Mouse (Mus musculus): Measurements from ENCODE around the gene Tnni2. TPM values are rescaled to one million over a fixed set of nuclear protein-coding genes. Genes with fewer than 3 reads are reported as not detected.

The Tnni2 gene
- total RNA-seq, 4 experiments from 2014 or later: 0.43 to 1.1 (median 0.85) TPM

DNA sequence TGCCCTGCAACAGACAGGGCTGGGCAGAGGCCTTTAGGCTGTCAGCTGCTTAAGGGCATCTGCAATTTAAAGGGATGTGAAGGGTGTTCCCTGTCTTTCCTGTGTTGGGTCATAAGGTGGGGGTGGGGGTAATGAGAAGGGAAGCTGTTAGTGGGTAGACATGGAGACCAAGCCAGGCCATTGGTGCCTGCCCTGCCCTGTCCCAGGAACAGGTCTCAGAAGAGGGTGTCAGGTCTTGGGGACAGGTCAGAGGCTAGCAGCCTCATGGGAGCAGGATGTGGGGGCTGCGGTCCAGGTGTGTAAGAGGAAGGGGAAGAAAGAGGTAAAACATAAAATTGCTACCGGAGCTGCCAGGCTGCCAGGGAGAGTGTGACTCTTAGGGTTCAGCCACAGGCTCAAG, 19.8 kb downstream of the Tnni2 start:
- DNase-seq: no peak

DNA sequence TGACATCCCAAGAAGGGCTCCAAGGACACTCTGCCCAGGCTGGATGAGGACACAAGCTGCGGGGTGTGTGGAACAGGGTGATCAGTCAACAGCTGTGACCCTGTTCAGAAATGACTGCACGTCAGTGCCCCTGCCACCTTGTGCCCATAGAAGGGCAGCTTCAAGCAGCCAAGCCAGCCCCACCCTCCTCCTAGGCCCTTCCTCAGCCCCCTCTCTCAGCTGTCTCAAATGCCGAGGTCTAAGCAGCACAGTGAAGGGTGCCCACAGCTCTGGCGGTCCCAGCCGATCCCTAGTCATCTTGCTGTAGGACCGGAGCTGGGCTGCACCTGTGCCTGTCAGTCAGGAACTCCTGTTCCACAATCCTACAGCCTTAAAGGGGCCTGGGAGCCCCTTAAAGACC, 20.6 kb downstream of the Tnni2 start:
- no peak for DNase-seq

DNA sequence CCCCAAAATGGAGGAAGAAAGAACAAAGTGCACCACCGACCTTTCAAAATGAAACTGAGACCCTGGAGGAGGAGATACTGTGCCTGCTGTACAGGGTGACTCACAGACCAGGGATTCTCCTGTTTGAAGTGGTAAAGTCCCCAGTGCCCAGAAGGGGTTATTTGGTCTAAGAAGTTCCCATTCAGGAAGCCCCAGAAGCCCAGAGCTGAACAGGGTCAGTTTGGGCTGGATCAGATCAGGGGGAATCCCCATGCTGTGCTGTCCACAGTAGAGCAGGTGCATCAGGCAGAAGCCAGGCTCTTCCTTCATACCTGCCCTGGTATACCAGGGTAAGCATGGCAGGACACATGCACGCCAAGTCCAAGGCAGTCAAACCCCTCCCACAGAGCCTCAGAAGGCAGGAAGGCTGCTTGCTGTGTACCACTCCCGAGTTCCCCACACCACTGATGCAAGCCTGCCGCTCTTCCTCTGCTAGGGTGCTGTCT, 21.0 kb downstream of the Tnni2 start:
- DNase-seq: no peak

DNA sequence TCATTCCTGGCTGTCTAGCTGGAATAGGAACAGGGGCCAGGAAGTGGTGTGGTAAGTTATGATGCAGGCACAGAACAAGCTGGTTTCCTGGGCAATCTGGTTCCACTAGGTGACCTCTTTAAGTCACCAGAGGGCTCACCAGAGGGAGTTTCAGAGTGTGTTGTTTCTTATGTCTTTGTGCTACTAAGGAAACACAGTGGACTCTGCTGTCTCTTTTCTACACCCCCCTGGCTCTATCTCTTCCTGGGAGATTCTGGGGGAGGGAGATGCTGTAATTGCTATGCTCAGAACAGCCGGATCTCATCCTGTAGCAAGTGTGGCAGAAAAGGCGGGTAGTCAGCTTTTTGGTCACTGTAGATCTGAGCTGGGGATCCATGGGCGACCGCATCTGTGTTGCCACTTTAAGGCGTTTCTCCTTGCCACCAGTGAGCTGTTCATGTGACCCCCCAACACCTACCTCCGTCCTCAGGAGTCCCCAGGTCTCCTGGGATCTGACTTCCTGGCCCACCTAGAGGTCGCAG, 28.6 kb downstream of the Tnni2 start:
- DNase-seq: no peak

DNA sequence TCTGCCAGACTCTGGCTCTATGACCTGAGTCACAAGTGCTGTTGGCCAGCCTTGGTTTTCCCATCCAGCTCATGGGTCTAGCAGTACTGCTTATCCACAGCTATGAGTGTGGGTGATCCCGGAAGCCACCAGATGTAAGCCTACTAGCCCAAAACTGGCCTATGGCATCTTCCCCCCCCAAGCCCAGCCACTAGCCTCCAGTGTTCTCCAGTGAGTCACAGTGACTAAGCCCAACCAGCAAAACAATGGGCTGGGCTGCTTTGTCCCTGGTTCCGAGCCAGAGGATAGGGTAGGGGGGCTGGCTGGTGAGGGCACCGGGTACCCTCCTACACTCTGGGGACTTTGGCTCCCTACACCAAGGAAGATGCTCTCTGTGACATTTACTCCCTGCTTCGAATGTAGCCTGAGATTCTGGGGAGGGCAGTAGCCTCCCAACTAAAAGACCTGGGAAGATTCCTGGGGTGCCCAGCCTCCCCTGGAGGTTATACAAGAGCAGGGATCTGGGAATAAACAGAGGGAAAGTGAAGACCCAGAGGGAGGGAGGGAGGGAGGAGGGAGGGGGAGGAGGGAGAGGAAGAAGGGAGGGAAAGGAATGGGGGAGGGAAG, 29.3 kb downstream of the Tnni2 start:
- DNase-seq: no peak

DNA sequence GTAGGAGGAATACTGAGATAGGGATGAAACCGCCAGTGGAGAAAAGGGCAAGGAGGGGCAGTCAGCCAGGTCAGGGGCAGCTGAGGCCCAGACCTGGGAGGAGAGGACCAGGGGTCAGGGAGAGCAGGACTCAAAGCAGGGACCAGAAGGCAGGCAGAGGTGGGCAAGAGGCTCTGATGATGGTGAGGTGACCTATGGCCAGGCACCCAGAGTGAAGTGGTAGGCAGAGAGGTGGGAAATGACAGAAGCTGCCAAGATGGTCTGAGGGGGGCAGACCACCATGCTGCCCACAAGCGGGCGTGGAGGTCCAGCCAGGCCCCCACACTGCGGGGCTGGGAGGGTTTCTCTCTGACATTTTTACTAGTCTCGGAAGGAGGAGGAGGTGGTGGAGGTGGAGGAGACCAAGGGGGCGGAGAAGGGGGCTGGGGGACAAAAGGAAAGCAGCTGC, 29.8 kb downstream of the Tnni2 start:
- DNase-seq: no peak

DNA sequence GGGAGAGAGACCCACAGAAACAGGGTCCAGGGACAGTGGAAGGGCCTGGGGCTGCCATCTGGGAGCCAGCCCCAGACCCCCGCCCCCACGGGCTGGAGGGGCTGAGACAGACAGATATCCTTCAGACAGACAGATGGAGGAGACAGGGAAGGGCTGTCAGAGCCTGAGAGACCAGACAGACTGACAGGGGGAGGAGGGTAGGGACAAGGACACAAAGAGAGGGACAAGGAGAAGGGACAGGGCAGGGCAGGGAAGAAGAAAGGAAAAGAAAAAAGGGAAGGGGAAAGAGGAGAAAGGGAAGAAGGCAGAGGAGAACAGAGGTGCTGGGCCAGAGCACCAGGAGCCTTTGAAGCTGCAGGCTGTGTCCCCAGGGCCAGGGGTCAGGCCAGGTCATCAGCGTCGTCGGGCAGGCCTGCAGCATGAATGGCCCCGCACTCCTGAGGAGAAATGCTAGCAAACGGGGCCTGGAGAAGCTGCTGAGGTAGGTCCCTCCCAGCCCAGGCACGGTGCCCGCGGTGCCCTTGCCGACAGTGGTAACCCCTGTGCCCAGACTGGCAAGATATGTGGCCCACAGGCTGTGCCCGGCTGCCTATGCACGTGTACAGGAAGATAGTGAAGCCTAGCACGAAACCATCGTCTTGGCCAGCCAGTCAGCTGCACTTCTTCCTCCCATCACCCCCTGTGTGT, 30.4 kb downstream of the Tnni2 start:
- no peak for DNase-seq

DNA sequence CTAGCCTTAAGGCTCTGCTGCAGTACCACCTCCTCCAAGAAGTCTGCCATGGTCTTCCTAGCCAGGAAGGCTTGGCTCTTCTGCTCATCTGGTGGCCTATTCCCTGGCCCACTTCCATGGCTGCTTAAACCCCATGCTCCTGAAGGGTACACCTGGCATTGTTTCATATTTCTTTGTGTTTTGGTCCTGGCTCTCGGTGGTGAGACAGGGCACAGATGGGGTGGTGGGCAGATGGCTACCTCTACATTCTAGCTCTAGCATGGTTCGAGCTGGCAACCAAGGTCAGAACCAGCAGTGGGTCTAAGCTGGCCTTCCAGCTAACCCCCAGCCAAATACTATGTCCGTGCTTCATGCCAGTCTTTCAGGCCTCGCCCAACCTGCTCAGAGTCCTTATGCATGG, 31.3 kb downstream of the Tnni2 start:
- no peak for DNase-seq

DNA sequence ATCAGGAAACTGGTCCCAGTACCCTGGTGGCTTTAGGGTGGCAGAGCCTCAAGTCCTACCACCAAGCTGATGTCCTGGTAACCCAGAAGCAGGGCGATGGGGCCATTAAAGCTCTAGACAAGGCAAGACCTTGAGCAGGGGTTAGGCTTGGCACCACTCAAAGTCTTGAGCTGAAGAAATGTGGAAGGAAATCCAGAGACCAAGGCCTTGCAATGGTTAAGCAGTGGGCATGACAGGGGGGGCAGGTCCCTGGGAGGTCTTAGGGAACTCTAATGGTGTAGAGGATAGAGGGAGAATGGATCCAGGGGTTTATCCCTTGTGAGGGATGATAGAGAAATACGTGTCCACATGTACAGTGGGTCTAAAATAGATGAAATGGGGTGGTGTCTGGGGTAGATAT, 31.9 kb downstream of the Tnni2 start:
- DNase-seq: no peak

DNA sequence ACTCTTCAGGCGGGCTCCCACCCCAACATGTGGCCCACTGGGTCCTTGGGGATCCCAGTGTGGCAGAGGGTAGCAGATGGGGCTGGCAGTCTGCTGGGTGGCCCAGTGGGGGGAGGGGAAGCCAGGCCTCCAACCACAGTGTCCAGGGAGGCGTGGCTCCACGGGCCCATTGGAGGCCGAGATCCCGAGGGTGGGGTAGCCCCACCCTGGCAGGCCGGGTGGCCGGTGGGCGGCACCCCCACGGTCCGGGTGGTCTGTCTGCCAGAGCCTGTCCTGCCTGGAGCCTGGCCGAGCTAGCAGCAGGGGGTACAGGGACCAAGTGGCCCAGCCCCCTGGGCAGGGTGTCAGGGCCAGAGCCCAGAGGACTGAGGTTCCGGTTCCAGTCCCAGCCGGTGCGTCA, 33.2 kb downstream of the Tnni2 start:
- no peak for DNase-seq

DNA sequence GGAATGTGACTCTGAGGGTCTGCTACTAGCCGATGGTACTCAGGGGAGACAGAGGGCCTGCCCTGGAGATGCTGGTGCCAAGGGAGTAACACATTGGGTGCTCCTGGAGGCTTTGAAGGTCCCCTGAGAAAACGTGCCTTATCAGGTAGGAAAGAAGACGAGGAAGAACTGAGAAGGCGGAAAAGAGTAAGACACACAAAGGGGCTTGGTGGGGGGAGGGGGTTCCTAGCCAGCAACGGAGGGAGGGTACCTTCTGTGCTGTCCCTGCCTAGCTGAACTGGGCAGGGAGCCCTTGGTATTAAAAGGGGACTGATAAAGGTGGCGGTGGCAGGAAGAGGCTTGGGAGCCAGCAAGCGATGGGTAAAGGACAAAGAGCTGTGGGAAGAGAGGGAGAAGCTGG, 34.0 kb downstream of the Tnni2 start:
- no peak for DNase-seq

DNA sequence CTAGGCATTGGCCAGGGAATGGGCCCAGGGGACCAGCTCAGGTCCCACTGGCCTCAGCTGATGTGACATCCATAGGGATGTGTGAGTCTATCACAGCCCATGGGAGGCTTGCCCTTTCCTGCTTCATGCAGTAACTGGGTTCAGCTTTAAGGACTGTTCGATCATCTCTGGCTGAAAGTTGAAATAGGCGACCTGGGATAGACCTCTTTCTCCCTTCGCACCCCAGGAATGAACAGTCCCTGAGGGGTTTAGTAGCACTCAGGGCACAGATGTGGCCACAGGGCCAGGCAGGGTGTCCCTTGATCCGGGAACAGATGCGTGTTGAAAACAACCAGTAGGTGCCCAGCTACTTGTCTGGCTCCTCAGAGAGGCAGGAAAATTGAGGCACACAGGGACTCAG, 34.7 kb downstream of the Tnni2 start:
- no peak for DNase-seq

DNA sequence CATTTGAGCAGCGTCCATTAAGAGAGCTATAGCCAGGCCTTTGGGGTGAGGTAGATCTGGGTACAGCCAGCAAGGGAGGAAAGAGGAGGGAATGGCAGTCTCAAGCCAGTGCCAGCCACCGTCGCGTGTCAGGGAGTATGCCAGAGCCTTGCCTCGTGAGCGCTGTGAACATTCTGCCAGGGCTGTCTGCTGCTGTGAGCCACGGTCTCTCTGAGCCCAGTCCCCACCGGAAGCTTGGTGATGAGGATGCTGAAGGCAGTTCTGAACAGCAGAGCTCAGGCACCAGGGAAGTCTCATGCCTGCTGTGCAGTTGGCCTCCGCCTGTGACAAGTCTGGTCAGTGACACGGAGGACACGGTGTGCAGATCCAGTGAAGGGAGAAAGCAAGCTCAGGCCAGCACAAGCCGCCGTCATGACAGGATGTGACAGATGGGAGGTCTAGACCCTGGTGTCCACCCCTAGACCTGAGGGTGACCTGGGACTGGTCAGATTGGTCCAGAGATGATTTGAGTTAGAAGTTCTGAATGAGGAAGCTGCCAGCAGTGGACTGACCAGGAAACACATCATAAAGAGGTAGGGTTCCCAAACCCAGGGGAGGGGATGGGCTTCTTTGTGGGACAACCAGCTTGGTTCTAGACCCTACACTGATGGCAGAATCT, 35.3 kb downstream of the Tnni2 start:
- no peak for DNase-seq

DNA sequence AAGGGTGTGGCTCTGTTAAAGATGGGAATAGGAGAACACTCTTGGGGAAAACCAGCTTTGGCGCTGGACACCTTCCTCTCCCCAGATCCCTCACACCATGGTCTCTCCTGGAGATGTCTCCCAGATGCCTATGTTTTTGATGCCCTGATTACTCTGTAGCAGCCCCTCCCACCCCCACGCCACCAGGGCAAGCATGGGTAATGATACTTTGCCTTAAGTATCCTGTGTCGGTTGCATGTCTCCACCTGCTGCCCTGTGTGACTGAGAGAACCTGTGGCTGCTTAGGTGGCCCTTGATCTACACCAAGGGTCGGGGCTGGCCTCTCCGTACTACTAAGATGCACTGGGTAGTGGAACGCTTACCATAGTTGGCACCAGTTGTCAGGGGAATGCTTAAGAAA, 36.4 kb downstream of the Tnni2 start:
- no peak for DNase-seq

DNA sequence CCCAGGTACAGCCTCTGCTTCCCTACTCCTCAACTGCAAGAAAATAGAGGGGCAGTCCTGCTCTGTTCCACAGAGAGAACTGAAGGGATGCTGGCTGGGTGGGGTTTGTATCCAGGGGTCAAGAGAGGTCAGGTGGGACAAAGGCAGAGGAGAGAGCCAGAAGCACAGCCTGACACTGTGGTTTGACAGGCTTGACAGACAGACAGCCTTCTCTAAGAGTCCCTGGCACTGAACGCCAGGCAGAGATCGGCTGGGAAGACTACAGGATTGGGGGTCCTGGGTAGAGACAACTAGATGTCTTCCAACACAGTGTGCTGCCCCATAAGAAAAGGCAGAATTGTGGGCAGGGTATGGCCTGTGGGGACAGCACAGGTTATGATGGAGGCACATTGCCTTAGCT, 37.0 kb downstream of the Tnni2 start:
- DNase-seq: no peak

DNA sequence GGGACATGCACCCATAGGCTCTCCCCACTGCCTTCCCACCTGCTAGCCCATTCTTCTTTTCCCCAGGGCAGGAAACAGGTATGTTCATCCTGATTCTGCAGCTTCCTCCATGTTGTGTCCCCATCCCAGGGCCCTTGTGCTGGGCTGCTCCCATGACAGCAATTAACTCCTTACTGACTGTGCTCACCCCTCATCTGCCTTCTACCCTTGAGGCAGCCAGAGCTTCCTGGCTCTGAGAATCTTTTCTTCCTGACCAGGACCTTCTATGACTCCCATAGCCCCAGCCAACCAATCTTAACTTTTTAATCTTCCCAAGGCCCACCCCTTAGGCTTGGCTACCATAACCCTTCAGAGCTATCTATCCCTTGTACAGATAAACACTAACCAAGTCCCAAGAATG, 37.7 kb downstream of the Tnni2 start:
- DNase-seq: no peak

DNA sequence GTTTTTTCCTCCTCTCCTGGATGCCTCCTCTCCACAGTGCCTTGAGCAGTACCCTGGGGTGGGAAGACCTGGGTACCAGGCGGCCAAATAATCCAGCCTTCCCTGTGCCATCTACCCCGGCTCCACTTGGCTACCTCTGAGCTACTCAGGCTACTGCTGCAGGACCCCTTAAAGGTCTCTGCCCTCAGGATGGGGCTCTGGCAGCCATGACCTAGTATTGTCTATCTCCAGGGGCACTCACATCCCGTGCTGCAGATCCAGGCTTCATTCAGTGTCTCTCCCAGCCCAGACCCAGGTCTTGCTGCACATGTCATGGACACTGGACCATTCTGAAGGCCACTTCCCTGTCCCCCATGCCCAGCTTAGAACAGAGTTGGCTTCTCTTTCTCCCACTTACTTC, 38.3 kb downstream of the Tnni2 start:
- DNase-seq: no peak

DNA sequence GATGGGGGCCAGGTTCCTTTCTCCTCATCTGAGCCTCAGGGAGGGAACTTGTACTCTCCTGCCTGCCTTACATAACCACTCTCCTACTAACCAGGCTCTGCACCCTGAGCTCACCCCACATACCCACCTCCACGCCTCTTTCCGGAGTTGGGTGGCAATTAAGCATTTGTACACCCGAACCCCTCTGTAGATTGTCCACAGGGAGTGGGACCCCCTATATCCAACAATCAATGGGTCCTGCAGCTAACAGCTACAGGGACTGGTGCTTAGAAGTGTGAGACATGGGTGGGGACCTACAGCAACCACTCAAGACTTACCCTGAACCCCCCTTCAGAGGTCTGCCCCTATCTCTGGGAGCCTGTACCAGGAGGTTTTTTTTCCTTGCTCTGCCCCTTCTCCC, 39.1 kb downstream of the Tnni2 start:
- no peak for DNase-seq

DNA sequence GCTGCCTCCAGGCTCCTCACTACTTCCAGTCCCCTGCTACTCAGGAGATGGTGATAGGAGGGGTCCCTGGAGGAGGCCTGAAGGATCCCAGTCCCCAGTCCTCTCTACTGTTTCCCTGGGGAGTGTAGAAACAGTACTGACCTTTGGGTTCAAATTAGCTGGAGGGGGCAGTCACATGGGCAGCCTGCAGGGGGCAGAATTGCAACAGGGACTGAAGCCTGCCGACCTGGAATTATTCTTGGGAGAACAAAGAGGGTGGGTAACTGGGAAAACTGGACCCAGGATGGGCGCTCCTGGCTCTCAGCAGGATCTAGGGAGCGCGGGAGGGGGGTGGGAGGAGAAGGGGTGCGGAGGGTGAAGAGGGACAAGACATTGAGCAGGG, 39.6 kb downstream of the Tnni2 start:
- no peak for DNase-seq

DNA sequence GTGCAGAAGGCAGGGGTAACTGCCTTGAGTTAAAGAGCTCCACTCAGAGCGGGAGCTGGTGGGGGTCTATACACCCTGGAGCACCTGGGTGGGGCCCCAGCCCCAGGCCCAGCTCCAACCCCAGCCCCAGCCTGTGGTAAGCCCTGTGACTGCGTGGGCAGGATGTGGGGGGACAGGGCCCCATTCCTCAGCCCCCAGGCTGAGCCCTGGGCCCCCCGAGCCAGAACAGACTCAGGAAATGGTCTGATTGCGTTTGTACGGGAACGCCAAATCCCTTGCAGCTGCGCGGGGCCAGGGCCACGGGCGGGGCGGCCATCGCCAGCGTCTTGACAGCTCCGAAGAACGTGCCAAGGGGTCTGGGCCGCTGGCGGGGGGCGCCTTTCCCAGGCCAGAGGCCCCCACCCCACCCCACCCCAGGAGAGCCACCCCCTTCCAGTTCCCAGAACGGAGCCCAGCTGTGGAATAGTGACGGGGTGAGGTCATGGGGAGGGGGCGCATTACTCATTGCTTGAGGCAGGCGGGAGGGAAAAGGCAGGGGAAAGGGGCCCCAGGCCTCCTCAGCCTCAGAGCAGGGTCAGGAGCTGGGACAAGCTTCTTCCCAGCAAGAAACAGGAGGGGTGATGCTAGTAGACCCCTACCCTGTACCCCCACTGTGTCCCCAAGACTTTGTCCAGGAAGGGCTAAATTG, 40.1 kb downstream of the Tnni2 start:
- no peak for DNase-seq

DNA sequence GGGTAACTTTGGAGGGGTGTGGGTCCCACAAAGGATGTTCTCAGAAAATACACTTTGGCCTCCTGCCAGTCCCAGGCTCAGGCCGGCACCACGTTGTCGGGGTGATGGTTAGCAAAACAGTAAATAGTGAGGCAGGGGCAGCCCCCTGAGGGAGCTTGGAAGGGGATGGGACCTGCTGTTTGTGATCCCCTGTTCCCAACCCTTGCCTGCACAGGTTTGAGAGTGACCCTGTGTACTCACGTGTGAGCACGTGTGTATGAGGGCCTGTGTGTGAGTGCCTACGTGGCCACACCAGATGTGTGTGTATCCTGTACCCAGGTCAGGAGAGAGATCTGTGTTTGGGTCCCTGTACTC, 40.6 kb downstream of the Tnni2 start:
- no peak for DNase-seq

DNA sequence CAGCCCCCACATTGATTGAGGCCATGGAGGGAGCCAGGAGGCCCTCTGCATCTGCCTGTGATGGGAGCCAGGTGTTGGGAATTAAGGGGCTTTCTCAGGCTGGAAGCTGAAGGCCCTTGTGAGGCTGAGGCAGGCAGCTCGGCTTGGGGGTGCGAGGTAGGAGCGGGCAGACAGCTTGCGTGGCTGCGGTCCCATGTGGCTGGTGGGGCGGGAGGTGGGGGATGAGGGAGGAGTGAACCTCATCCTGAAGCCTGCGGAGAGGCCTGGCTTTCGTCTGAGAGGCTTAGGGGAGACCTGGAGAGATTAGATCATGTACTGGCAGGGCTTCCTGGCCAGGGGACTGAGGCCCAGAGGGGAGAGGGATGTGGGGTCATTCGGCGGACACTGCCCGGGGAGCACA, 41.5 kb downstream of the Tnni2 start:
- no peak for DNase-seq

DNA sequence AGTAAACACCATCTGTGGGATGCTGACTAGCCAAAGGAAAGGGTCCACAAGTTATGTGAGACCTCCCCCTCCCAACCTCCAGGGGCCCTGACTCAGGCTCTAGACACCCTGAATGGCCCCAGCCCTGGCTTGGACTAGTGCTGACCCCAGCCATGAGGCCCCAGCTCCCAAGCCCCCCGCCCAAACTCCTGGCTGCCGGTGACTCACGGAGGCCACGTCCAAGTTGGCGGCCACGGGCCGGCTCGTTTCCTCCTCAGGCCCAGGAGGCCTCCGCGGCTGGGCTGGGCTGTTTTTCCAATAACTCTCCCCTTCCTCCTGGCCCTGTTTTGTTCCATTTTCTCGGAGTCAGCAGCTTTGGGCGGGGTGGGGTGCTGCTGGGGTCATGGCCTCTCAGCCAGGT, 43.2 kb downstream of the Tnni2 start:
- DNase-seq: no peak

Data from adrenal gland, adult 8-10 months (tissue).